Mouse (Mus musculus) myocyte (in vitro differentiated cells): Measurements from ENCODE around the gene Grb2.
A peak's percentile ranks its signal among the peaks of the same experiment; 100 is the strongest.

ENCODE experiments used
- E2F4 ChIP-seq: IDR thresholded peaks from one replicate; pipeline ENCODE4 v1.6.1; 2011; ENCODE audit warnings: mild to moderate bottlenecking, control low read depth, moderate library complexity; ENCODE audit not compliant: insufficient read depth
- MYOD1 ChIP-seq, 3 experiments: IDR thresholded peaks; one replicate each; pipeline ENCODE4 v1.6.1; 2011; ENCODE audit warnings: control low read depth in 2 of 3, low read depth in 2 of 3, mild to moderate bottlenecking in 2 of 3, moderate library complexity in 1 of 3; ENCODE audit not compliant: insufficient read length in 2 of 3, control insufficient read depth in 1 of 3
- POLR2A ChIP-seq: IDR thresholded peaks from one replicate; pipeline ENCODE4 v1.6.1; 2011; ENCODE audit warnings: low read depth, mild to moderate bottlenecking, control low read depth, moderate library complexity; ENCODE audit not compliant: insufficient read length
- TCF12 ChIP-seq: IDR thresholded peaks from one replicate; pipeline ENCODE4 v1.6.1; 2011; ENCODE audit warnings: mild to moderate bottlenecking, control low read depth; ENCODE audit not compliant: poor library complexity, insufficient read depth, severe bottlenecking

DNA sequence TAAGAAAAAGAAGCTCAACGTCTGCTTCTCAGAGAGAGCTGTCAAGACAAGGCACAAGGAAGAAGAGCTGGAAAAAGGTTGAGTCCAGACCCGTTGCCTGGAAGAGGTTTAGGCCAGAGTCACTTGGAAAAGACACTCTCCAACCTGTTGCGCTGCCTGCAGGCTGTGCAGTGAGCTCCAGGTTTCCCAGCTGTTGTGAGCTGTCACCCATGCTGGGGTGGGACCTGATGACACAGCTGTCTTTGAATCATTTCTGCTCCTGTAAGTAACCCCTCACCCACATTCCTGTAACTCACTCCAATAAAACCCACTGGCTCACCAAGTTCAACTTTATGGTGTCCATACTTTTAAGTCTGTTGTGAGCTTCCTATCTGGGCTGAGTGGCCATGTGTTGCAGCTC is 10.7 kb downstream of the Grb2 start:
- TF ChIP-seq POLR2A, result no peak
- no peak for TF ChIP-seq E2F4
- peak; percentile 43 for TF ChIP-seq TCF12
- TF ChIP-seq MYOD1 (IDR thresholded peaks at IDR 0.05; ENCODE audit: control insufficient read depth in 1 of 3, insufficient read length in 2 of 3, low read depth in 2 of 3), result peak in 2 of 3 experiments; percentile 76 to 91
